11 mouse cellular contexts compared by ENCODE assay signal in genomic region chr14:98067273-98067905, GRCm38 (mm10).
DNase-seq lines count a peak whose midpoint lies in the region; ATAC-seq and TF ChIP-seq lines count a peak whose summit lies in the region.
"Had no signal": no experiment of that assay in that cellular context is flagged by ENCODE, and none has a peak within 500 bp of the region (broad histone marks: within the 10 kb centered on the region; RNA-seq: fewer than 3 reads in every experiment).

No protein-coding gene starts in this region.

- H3ac ChIP-seq in myocyte (ENCODE audit: control insufficient read depth, insufficient read length) = no peak overlapping the region

- no peak overlapping the region for H3K4me3 ChIP-seq in liver, postnatal 0 days (ENCODE audit: low read depth, low read length)
- no peak overlapping the region for H3K4me3 ChIP-seq in liver, embryonic 11.5 days (ENCODE audit: low read depth, low read length)
- no peak overlapping the region for H3K4me3 ChIP-seq in myocyte
- H3K4me3 ChIP-seq in forebrain, embryonic 16.5 days (replicated peaks; ENCODE audit: low read length) = no peak overlapping the region
- H3K4me3 ChIP-seq: hindbrain, embryonic 10.5 days had no signal

- no peak for TF ChIP-seq POLR2A in myocyte (IDR thresholded peaks at IDR 0.05; ENCODE audit: insufficient read length, low read depth)

- no peak for TF ChIP-seq CTCF in liver, postnatal 0 days (IDR thresholded peaks at IDR 0.05; ENCODE audit: low read depth)

- 64% methylated on average over 4 of the region's 4 CpGs for WGBS in liver, postnatal 0 days (ENCODE audit: insufficient replicate concordance)
- 77% methylated on average over 4 of the region's 4 CpGs for WGBS in liver, embryonic 11.5 days
- WGBS in forebrain, embryonic 16.5 days = 82% methylated on average over 4 of the region's 4 CpGs

- no peak overlapping the region for H3K27ac ChIP-seq in liver, postnatal 0 days (ENCODE audit: low read depth)
- H3K27ac ChIP-seq in liver, embryonic 11.5 days (ENCODE audit: low read depth, low read length) = no peak overlapping the region
- no peak overlapping the region for H3K27ac ChIP-seq in forebrain, embryonic 16.5 days (ENCODE audit: low read length)
- H3K27ac ChIP-seq: hindbrain, embryonic 10.5 days had no signal

- no peaks in the 10 kb centered on the region for H3K36me3 ChIP-seq in liver, postnatal 0 days (replicated peaks; ENCODE audit: insufficient read depth, low read length)
- H3K36me3 ChIP-seq in liver, embryonic 11.5 days (ENCODE audit: control insufficient read depth, insufficient read depth, low read length) = no peaks in the 10 kb centered on the region
- H3K36me3 ChIP-seq in myocyte (ENCODE audit: control insufficient read depth, insufficient read depth) = no peaks in the 10 kb centered on the region
- H3K36me3 ChIP-seq in forebrain, embryonic 16.5 days (ENCODE audit: control insufficient read depth, insufficient read depth) = no peaks in the 10 kb centered on the region
- H3K36me3 ChIP-seq: hindbrain, embryonic 10.5 days had no signal

- ATAC-seq in liver, postnatal 0 days = peak; percentile 70
- ATAC-seq in liver, embryonic 11.5 days (replicated peaks; ENCODE audit: low FRiP score) = no peak
- no peak for ATAC-seq in forebrain, embryonic 16.5 days
- ATAC-seq: CD4-positive, CD25-positive, alpha-beta regulatory T cell, adult 4 months had no signal

- H3K4me1 ChIP-seq in liver, postnatal 0 days (ENCODE audit: insufficient read depth) = 0 out of 2 replicates have a peak, but pooled peaks cover 2% of the 10 kb centered on the region
- no peaks in the 10 kb centered on the region for H3K4me1 ChIP-seq in liver, embryonic 11.5 days (replicated peaks; ENCODE audit: control insufficient read depth, insufficient read depth, low read length)
- peaks cover 7% of the 10 kb centered on the region for H3K4me1 ChIP-seq in forebrain, embryonic 16.5 days (replicated peaks; ENCODE audit: control insufficient read depth, insufficient read depth, low read length)

- no peaks in the 10 kb centered on the region for H3K27me3 ChIP-seq in liver, postnatal 0 days (ENCODE audit: insufficient read depth, low read length)
- no peaks in the 10 kb centered on the region for H3K27me3 ChIP-seq in liver, embryonic 11.5 days (replicated peaks; ENCODE audit: control insufficient read depth, insufficient read depth, low read length)
- no peaks in the 10 kb centered on the region for H3K27me3 ChIP-seq in myocyte (ENCODE audit: control insufficient read depth, insufficient read depth, insufficient read length)
- 0 out of 2 replicates have a peak, but pooled peaks cover 2% of the 10 kb centered on the region for H3K27me3 ChIP-seq in forebrain, embryonic 16.5 days (replicated peaks; ENCODE audit: control insufficient read depth, insufficient read depth, low read length)

- H3K9me3 ChIP-seq in liver, postnatal 0 days (ENCODE audit: low read length) = no peaks in the 10 kb centered on the region
- no peaks in the 10 kb centered on the region for H3K9me3 ChIP-seq in liver, embryonic 11.5 days (ENCODE audit: control insufficient read depth, low read length)
- no peaks in the 10 kb centered on the region for H3K9me3 ChIP-seq in forebrain, embryonic 16.5 days (ENCODE audit: control insufficient read depth, low read length)
- H3K9me3 ChIP-seq: hindbrain, embryonic 10.5 days had no signal

- H3K9ac ChIP-seq in liver, postnatal 0 days (replicated peaks) = no peak overlapping the region
- no peak overlapping the region for H3K9ac ChIP-seq in liver, embryonic 11.5 days (ENCODE audit: low read depth, low read length)
- no peak overlapping the region for H3K9ac ChIP-seq in forebrain, embryonic 16.5 days (replicated peaks; ENCODE audit: low read depth, low read length)

- H3K4me2 ChIP-seq in liver, postnatal 0 days (ENCODE audit: low read depth, low read length) = no peak overlapping the region
- no peak overlapping the region for H3K4me2 ChIP-seq in liver, embryonic 11.5 days
- H3K4me2 ChIP-seq in myocyte (ENCODE audit: low read depth) = no peak overlapping the region
- H3K4me2 ChIP-seq in forebrain, embryonic 16.5 days (ENCODE audit: low read length) = no peak overlapping the region

- no peak for TF ChIP-seq EP300 in liver, postnatal 0 days (IDR thresholded peaks at IDR 0.05; ENCODE audit: low read depth)

- no peaks in the 10 kb centered on the region for H3K79me2 ChIP-seq in myocyte (ENCODE audit: control insufficient read depth, insufficient read depth)

- DNase-seq in gastrocnemius, adult 18-20 months (ENCODE audit: low spot score) = peak; percentile 30
- no peak for DNase-seq in gastrocnemius, postnatal 10 days
- DNase-seq in liver, postnatal 0 days = no peak
- no peak for DNase-seq in liver, embryonic 11.5 days (ENCODE audit: low spot score)
- DNase-seq in gonadal fat pad, adult 2 months (ENCODE audit: low read depth) = peak; percentile 31
- DNase-seq in cerebellum, postnatal 14 days = no peak
- DNase-seq: cerebellum, postnatal 36 days had no signal

TF ChIP-seq in myocyte, 11 proteins besides CTCF, POLR2A, EP300 and RAD21:
- TF ChIP-seq USF1 (IDR thresholded peaks at IDR 0.05; ENCODE audit: low read depth) = no peak
- TF ChIP-seq CEBPB (IDR thresholded peaks at IDR 0.05; ENCODE audit: insufficient read depth, poor library complexity, severe bottlenecking) = peak; percentile 93
- no peak for TF ChIP-seq E2F4 (IDR thresholded peaks at IDR 0.05; ENCODE audit: insufficient read depth)
TF ChIP-seq in myocyte: peak in this region for 1.

Comparison
In these comparisons a context has a peak if more than half of its experiments do, and no peak if none do; other contexts are left out.
1. DNase-seq: peak in gastrocnemius, adult 18-20 months (single experiment) and gonadal fat pad, adult 2 months (single experiment); none in gastrocnemius, postnatal 10 days (single experiment), liver, postnatal 0 days (single experiment), liver, embryonic 11.5 days (single experiment) and cerebellum, postnatal 14 days (0 of 2).